Mouse (Mus musculus) testis, adult 2 months (tissue): ENCODE measurements around the gene Acbd3. TPM values are rescaled to one million over a fixed set of nuclear protein-coding genes. Genes with fewer than 3 reads are reported as not detected.

Experiments used
- H3K27ac ChIP-seq: fragments of 200-500 bp; 2 replicates; pipeline ENCODE4 v1.5.1; 2012; ENCODE audit warnings: low read depth, low read length; ENCODE audit not compliant: control insufficient read depth, insufficient read depth
- H3K27me3 ChIP-seq: fragments of 200-500 bp; 2 replicates; pipeline ENCODE4 v1.6.1; 2012; ENCODE audit warnings: mild to moderate bottlenecking, low read length, moderate library complexity; ENCODE audit not compliant: control insufficient read depth, insufficient read depth
- H3K36me3 ChIP-seq: fragments of 200-500 bp; 2 replicates; pipeline ENCODE4 v1.6.1; 2012; ENCODE audit warnings: mild to moderate bottlenecking, low read length; ENCODE audit not compliant: control insufficient read depth, insufficient read depth
- H3K4me1 ChIP-seq: fragments of 200-500 bp; 2 replicates; pipeline ENCODE4 v1.6.1; 2012; ENCODE audit warnings: low read length; ENCODE audit not compliant: control insufficient read depth, insufficient read depth
- H3K4me3 ChIP-seq: fragments of 200-500 bp; 2 replicates; pipeline ENCODE4 v1.5.1; 2012; ENCODE audit warnings: low read depth, mild to moderate bottlenecking, low read length, moderate library complexity, mixed read lengths; ENCODE audit not compliant: control insufficient read depth
- CTCF ChIP-seq: fragments of 200-500 bp; IDR thresholded peaks from 2 replicates; pipeline ENCODE4 v1.5.1; 2012; ENCODE audit warnings: low read depth, mild to moderate bottlenecking, inconsistent platforms, low read length, moderate library complexity; ENCODE audit not compliant: control insufficient read depth, insufficient read depth, insufficient replicate concordance
- POLR2A ChIP-seq: fragments of 200-500 bp; IDR thresholded peaks from 2 replicates; pipeline ENCODE4 v1.6.1; 2012; ENCODE audit warnings: low read depth, mild to moderate bottlenecking, inconsistent platforms, low read length, moderate library complexity; ENCODE audit not compliant: control insufficient read depth
- polyA plus RNA-seq: library from polyadenylated mRNA; depleted of rRNA; stranded (reverse); fragments of >200 nt; gene quantifications from 2 replicates; pipeline ENCODE4 v1.2.3, GENCODE M21; 2012

Acbd3 gene
- polyA plus RNA-seq, 1 experiment, result 17.6 TPM

- TF ChIP-seq POLR2A, result no peak
- TF ChIP-seq CTCF, result no peak
- H3K4me1 ChIP-seq, result no peaks in the 10 kb centered on the region
- H3K4me3 ChIP-seq, result no peak overlapping the region
- no peaks in the 10 kb centered on the region for H3K27me3 ChIP-seq
- H3K36me3 ChIP-seq, result no peaks in the 10 kb centered on the region
- H3K27ac ChIP-seq, result no peak overlapping the region
These were observed 3.4 kb downstream of the Acbd3 start for GRCm38 (mm10) chr1:180729231-180729630.

- TF ChIP-seq POLR2A (no peak), CTCF (no peak)
- no peak overlapping the region for H3K27ac ChIP-seq
- no peaks in the 10 kb centered on the region for H3K4me1 ChIP-seq
- peaks cover 2% of the 10 kb centered on the region for H3K36me3 ChIP-seq
- H3K4me3 ChIP-seq, result no peak overlapping the region
- no peaks in the 10 kb centered on the region for H3K27me3 ChIP-seq
These were observed 22.0 kb downstream of the Acbd3 start for GRCm38 (mm10) chr1:180747827-180748226.

- no peak overlapping the region for H3K4me3 ChIP-seq
- TF ChIP-seq CTCF (no peak), POLR2A (no peak)
- H3K4me1 ChIP-seq, result no peaks in the 10 kb centered on the region
- no peaks in the 10 kb centered on the region; the same call in 1 of the 2 replicates for H3K36me3 ChIP-seq
- H3K27ac ChIP-seq, result no peak overlapping the region
- H3K27me3 ChIP-seq, result no peaks in the 10 kb centered on the region
These were observed 26.3 kb downstream of the Acbd3 start for GRCm38 (mm10) chr1:180752115-180752514.

- TF ChIP-seq POLR2A (no peak), CTCF (no peak)
- Histone ChIP-seq H3K4me3 (no peak overlapping the region), H3K27me3 (no peaks in the 10 kb centered on the region), H3K36me3 (no peaks in the 10 kb centered on the region; the same call in 1 of the 2 replicates), H3K4me1 (no peaks in the 10 kb centered on the region), H3K27ac (no peak overlapping the region)
These were observed 28.5 kb downstream of the Acbd3 start for GRCm38 (mm10) chr1:180754376-180754775.

- Histone ChIP-seq H3K36me3 (no peaks in the 10 kb centered on the region; the same call in 1 of the 2 replicates), H3K27me3 (no peaks in the 10 kb centered on the region), H3K4me3 (no peak overlapping the region), H3K27ac (no peak overlapping the region), H3K4me1 (peaks cover under 1% of the 10 kb centered on the region)
- TF ChIP-seq POLR2A, result no peak
These were observed 30.9 kb downstream of the Acbd3 start for GRCm38 (mm10) chr1:180756711-180757110.

GRCm38 (mm10) chr1:180757252-180757955, 31.6 kb downstream of the Acbd3 start:
- Histone ChIP-seq H3K4me1 (peaks cover 6% of the 10 kb centered on the region), H3K27me3 (no peaks in the 10 kb centered on the region), H3K36me3 (no peaks in the 10 kb centered on the region; the same call in 1 of the 2 replicates), H3K27ac (no peak overlapping the region), H3K4me3 (no peak overlapping the region)
- no peak for TF ChIP-seq CTCF
- TF ChIP-seq POLR2A, result no peak

- Histone ChIP-seq H3K4me3 (no peak overlapping the region), H3K36me3 (no peaks in the 10 kb centered on the region), H3K27ac (no peak overlapping the region), H3K27me3 (no peaks in the 10 kb centered on the region), H3K4me1 (peaks cover 10% of the 10 kb centered on the region)
- TF ChIP-seq POLR2A, result no peak
- TF ChIP-seq CTCF, result no peak
These were observed 32.2 kb downstream of the Acbd3 start for GRCm38 (mm10) chr1:180757956-180758520.

- TF ChIP-seq CTCF (no peak), POLR2A (no peak)
- Histone ChIP-seq H3K27ac (no peak overlapping the region), H3K4me1 (peaks cover 14% of the 10 kb centered on the region), H3K36me3 (no peaks in the 10 kb centered on the region), H3K27me3 (no peaks in the 10 kb centered on the region), H3K4me3 (peak overlapping the region; percentile 19)
These were observed 36.3 kb downstream of the Acbd3 start for GRCm38 (mm10) chr1:180762180-180762579.
